Mouse (Mus musculus) testis, adult 2 months (tissue): ENCODE data around the gene Spata33.

Experiments
- CTCF ChIP-seq: fragments of 200-500 bp; IDR thresholded peaks from 2 replicates; pipeline ENCODE4 v1.5.1; 2012; ENCODE audit warnings: low read depth, mild to moderate bottlenecking, inconsistent platforms, low read length, moderate library complexity; ENCODE audit not compliant: control insufficient read depth, insufficient read depth, insufficient replicate concordance
- POLR2A ChIP-seq: fragments of 200-500 bp; IDR thresholded peaks from 2 replicates; pipeline ENCODE4 v1.6.1; 2012; ENCODE audit warnings: low read depth, mild to moderate bottlenecking, inconsistent platforms, low read length, moderate library complexity; ENCODE audit not compliant: control insufficient read depth

DNA sequence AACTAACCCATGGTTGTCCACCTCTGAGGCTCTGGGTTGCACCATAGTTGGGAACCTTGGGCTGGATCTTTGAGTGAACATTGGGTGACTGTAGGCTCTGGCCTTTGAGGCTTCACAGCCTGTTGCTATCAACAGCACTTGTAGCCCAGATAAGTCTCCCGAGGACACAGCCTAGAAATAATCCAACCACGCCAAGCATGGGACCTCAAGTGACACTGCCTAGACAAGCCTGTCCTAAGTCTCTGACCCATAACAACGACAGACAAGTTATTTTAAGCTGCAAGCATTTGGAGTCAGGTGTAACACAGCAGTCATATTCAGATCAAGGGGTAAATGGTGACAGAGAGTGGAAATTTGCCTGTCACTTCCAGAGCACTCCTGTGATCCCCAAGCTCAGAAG, 2.8 kb downstream of the Spata33 start:
- TF ChIP-seq CTCF (no peak), POLR2A (no peak)
